Mouse (Mus musculus) forebrain, embryonic 14.5 days (tissue): ENCODE measurements around the gene Lmntd1. TPM values are rescaled to one million over a fixed set of nuclear protein-coding genes. Genes with fewer than 3 reads are reported as not detected.

ENCODE experiments used
- ATAC-seq: fragments of 200-750 bp; cut with Nextera tagmentation; 2 replicates; pipeline ENCODE4 v1.8.0; 2017; ENCODE audit warnings: mild to moderate bottlenecking, moderate library complexity
- DNase-seq: peaks from one replicate; pipeline ENCODE4 v3.0.0-alpha.2; 2015; ENCODE audit warnings: low spot score
- H3K27ac ChIP-seq: fragments of 300-500 bp; sonication (generic); 2 replicates; pipeline ENCODE4 v1.5.1; 2014; ENCODE audit warnings: low read depth, mild to moderate bottlenecking, control low read depth, low read length, moderate library complexity
- H3K27me3 ChIP-seq: fragments of 300-500 bp; sonication (generic); replicated peaks from 2 replicates; pipeline ENCODE4 v1.6.1; 2014; ENCODE audit warnings: low read length, control low read depth, mixed read lengths; ENCODE audit not compliant: control insufficient read depth, insufficient read depth
- H3K36me3 ChIP-seq: fragments of 300-500 bp; sonication (generic); 2 replicates; pipeline ENCODE4 v1.6.1; 2014; ENCODE audit warnings: low read length, control low read depth; ENCODE audit not compliant: control insufficient read depth, insufficient read depth
- H3K4me1 ChIP-seq: fragments of 300-500 bp; sonication (generic); 2 replicates; pipeline ENCODE4 v1.6.1; 2014; ENCODE audit warnings: antibody characterized with exemption, low read length, control low read depth; ENCODE audit not compliant: control insufficient read depth, insufficient read depth
- H3K4me2 ChIP-seq: fragments of 300-500 bp; sonication (generic); 2 replicates; pipeline ENCODE4 v1.6.1; 2014; ENCODE audit warnings: mild to moderate bottlenecking, control low read depth, low read length
- H3K4me3 ChIP-seq: fragments of 300-500 bp; sonication (generic); 2 replicates; pipeline ENCODE4 v1.5.1; 2014; ENCODE audit warnings: low read depth, low read length, control low read depth
- H3K9ac ChIP-seq: fragments of 300-500 bp; sonication (generic); 2 replicates; pipeline ENCODE4 v1.6.1; 2014; ENCODE audit warnings: mild to moderate bottlenecking, low read length, control low read depth, moderate library complexity
- H3K9me3 ChIP-seq: fragments of 300-500 bp; sonication (generic); replicated peaks from 2 replicates; pipeline ENCODE4 v1.6.1; 2016; ENCODE audit warnings: low read length, control low read depth, mixed read lengths; ENCODE audit not compliant: control insufficient read depth
- WGBS: fragments of 180-500 bp; shearing (Covaris S2); extraction: QIAGEN DNeasy Blood & Tissue Kit; methylation state at CpG from one replicate; pipeline ENCODE4 v1.1.7; 2014; 5-methylcytosine and 5-hydroxymethylcytosine counted together
- polyA plus RNA-seq: library from polyadenylated mRNA; unstranded; fragments of >200 nt; fragmentation: Nextera tagmentation; extraction: Ambion mirVana; gene quantifications from 2 replicates; pipeline ENCODE4 v1.2.1, GENCODE M21; 2014

Gene Lmntd1
- polyA plus RNA-seq, 1 experiment from 2014 or later, result 0.93 TPM

GRCm38 (mm10) chr6:145499574-145500546 lies 114.3 kb downstream of the Lmntd1 start:
- 83% methylated on average over 19 of the region's 19 CpGs for WGBS
- DNase-seq (no peak), ATAC-seq (no peak)
- Histone ChIP-seq H3K27ac (no peak overlapping the region), H3K4me3 (no peak overlapping the region), H3K27me3 (no peaks in the 10 kb centered on the region), H3K36me3 (no peaks in the 10 kb centered on the region), H3K4me1 (no peaks in the 10 kb centered on the region), H3K9ac (no peak overlapping the region), H3K4me2 (no peak overlapping the region), H3K9me3 (no peaks in the 10 kb centered on the region; the same call in 1 of the 2 replicates)

GRCm38 (mm10) chr6:145495731-145496130 lies 118.4 kb downstream of the Lmntd1 start:
- no peak overlapping the region for H3K4me3 ChIP-seq

GRCm38 (mm10) chr6:145488251-145488650 lies 125.9 kb downstream of the Lmntd1 start:
- Histone ChIP-seq H3K27ac (no peak overlapping the region), H3K9ac (no peak overlapping the region), H3K9me3 (no peaks in the 10 kb centered on the region), H3K4me3 (no peak overlapping the region), H3K4me2 (no peak overlapping the region), H3K4me1 (peaks cover 12% of the 10 kb centered on the region), H3K27me3 (no peaks in the 10 kb centered on the region), H3K36me3 (no peaks in the 10 kb centered on the region)
- peak; percentile 54; the same call in 1 of the 2 replicates for ATAC-seq
- peak; percentile 56 for DNase-seq
- WGBS, result 58% methylated on average over 2 of the region's 2 CpGs

More at GRCm38 (mm10) chr6:145495731-145496130, 118.4 kb downstream of the Lmntd1 start:
- ATAC-seq (no peak), DNase-seq (no peak)
- no peaks in the 10 kb centered on the region for H3K9me3 ChIP-seq
- H3K9ac ChIP-seq, result no peak overlapping the region
- H3K36me3 ChIP-seq, result no peaks in the 10 kb centered on the region
- H3K27me3 ChIP-seq, result no peaks in the 10 kb centered on the region
- H3K27ac ChIP-seq, result no peak overlapping the region
- no peaks in the 10 kb centered on the region for H3K4me1 ChIP-seq
- WGBS, result 92% methylated on average over 7 of the region's 7 CpGs
- H3K4me2 ChIP-seq, result no peak overlapping the region

- Histone ChIP-seq H3K4me1 (peaks cover 18% of the 10 kb centered on the region), H3K27me3 (no peaks in the 10 kb centered on the region), H3K27ac (peak overlapping the region; percentile 40; the same call in 1 of the 2 replicates), H3K4me3 (no peak overlapping the region), H3K9me3 (no peaks in the 10 kb centered on the region), H3K9ac (no peak overlapping the region), H3K36me3 (no peaks in the 10 kb centered on the region), H3K4me2 (no peak overlapping the region)
- 49% methylated on average over 12 of the region's 12 CpGs for WGBS
- peak; percentile 62 for DNase-seq
- no peak for ATAC-seq
These were observed 128.0 kb downstream of the Lmntd1 start for GRCm38 (mm10) chr6:145485986-145486605.

- peak; percentile 63 for DNase-seq
- Histone ChIP-seq H3K9ac (no peak overlapping the region), H3K27ac (peak overlapping the region; percentile 49; the same call in 1 of the 2 replicates), H3K36me3 (no peaks in the 10 kb centered on the region), H3K4me3 (no peak overlapping the region), H3K4me1 (peaks cover 18% of the 10 kb centered on the region), H3K27me3 (no peaks in the 10 kb centered on the region), H3K9me3 (no peaks in the 10 kb centered on the region), H3K4me2 (no peak overlapping the region)
- 33% methylated on average over 5 of the region's 5 CpGs for WGBS
- ATAC-seq, result peak; percentile 65; the same call in 1 of the 2 replicates
These were observed 130.8 kb downstream of the Lmntd1 start for GRCm38 (mm10) chr6:145483318-145483674.

- H3K9ac ChIP-seq, result no peak overlapping the region
- no peaks in the 10 kb centered on the region for H3K27me3 ChIP-seq
- no peaks in the 10 kb centered on the region for H3K36me3 ChIP-seq
- H3K27ac ChIP-seq, result peak overlapping the region; percentile 49; the same call in 1 of the 2 replicates
- 78% methylated on average over 17 of the region's 17 CpGs for WGBS
- H3K4me2 ChIP-seq, result no peak overlapping the region
- peak; percentile 58 for DNase-seq
- no peak overlapping the region for H3K4me3 ChIP-seq
- ATAC-seq, result peak; percentile 35; the same call in 1 of the 2 replicates
- H3K9me3 ChIP-seq, result no peaks in the 10 kb centered on the region
- peaks cover 18% of the 10 kb centered on the region for H3K4me1 ChIP-seq
These were observed 131.3 kb downstream of the Lmntd1 start for GRCm38 (mm10) chr6:145482656-145483317.

GRCm38 (mm10) chr6:145481938-145482337 lies 132.2 kb downstream of the Lmntd1 start:
- H3K27ac ChIP-seq, result no peak overlapping the region
- no peaks in the 10 kb centered on the region for H3K9me3 ChIP-seq
- H3K4me3 ChIP-seq, result no peak overlapping the region
- H3K4me1 ChIP-seq, result peaks cover 18% of the 10 kb centered on the region
- peak overlapping the region; percentile 16; the same call in 1 of the 2 replicates for H3K4me2 ChIP-seq
- no peaks in the 10 kb centered on the region for H3K36me3 ChIP-seq
- H3K9ac ChIP-seq, result no peak overlapping the region
- no peaks in the 10 kb centered on the region for H3K27me3 ChIP-seq
- ATAC-seq (peak; percentile 84), DNase-seq (peak; percentile 77)
- WGBS, result 16% methylated on average over 15 of the region's 15 CpGs

GRCm38 (mm10) chr6:145478821-145479271 lies 135.3 kb downstream of the Lmntd1 start:
- no peak overlapping the region for H3K27ac ChIP-seq
- 90% methylated on average over 4 of the region's 4 CpGs for WGBS
- no peak for DNase-seq

More at GRCm38 (mm10) chr6:145478821-145479271, 135.3 kb downstream of the Lmntd1 start:
- Histone ChIP-seq H3K36me3 (no peaks in the 10 kb centered on the region), H3K4me2 (no peak overlapping the region), H3K27me3 (no peaks in the 10 kb centered on the region), H3K4me3 (no peak overlapping the region), H3K9me3 (no peaks in the 10 kb centered on the region), H3K9ac (no peak overlapping the region), H3K4me1 (peaks cover 8% of the 10 kb centered on the region; the same call in 1 of the 2 replicates)
- no peak for ATAC-seq
